Comparison of ENCODE assay signal across 8 mouse cellular contexts in the genomic region with DNA sequence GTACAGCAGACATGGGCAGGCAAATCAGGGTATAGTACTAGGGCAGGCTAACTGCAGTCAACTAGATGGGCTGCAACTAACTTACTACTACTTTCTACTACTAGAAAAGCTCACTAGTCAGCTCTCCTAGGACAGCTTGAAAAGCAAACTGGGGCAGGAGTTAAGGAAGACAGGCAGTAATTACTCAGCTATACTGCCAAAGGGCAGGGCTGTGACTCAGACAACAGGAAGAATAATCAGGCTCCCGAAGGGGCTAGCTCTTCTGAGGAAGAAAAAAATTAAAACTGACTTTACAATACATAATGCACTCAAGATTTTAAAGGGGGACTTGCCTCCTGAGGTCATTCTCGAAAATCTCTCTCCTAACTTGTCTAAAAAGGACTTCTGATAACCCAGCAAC. TPM values are rescaled to one million over a fixed set of nuclear protein-coding genes. Genes with fewer than 3 reads are reported as not detected.
DNase-seq lines count a peak whose midpoint lies in the region; ATAC-seq and TF ChIP-seq lines count a peak whose summit lies in the region.

No protein-coding gene starts in this region.

- no peak overlapping the region for H3K4me3 ChIP-seq in forebrain, embryonic 10.5 days
- H3K4me3 ChIP-seq in forebrain, embryonic 11.5 days (ENCODE audit: low read depth, low read length), result no peak overlapping the region
- no peak overlapping the region for H3K4me3 ChIP-seq in spleen, adult 2 months (ENCODE audit: extremely low read depth, insufficient read depth, insufficient read length)
- H3K4me3 ChIP-seq in intestine, postnatal 0 days (ENCODE audit: low read depth, low read length), result 0 out of 2 replicates have a peak overlapping the region, but pooled peaks have one; percentile 13
- no peak overlapping the region for H3K4me3 ChIP-seq in stomach, postnatal 0 days (ENCODE audit: low read depth, low read length)

- H3K9ac ChIP-seq in forebrain, embryonic 11.5 days (ENCODE audit: low read length), result no peak overlapping the region
- H3K9ac ChIP-seq in intestine, postnatal 0 days (ENCODE audit: low read depth, low read length), result 0 out of 2 replicates have a peak overlapping the region, but pooled peaks have one; percentile 23
- H3K9ac ChIP-seq in stomach, postnatal 0 days (ENCODE audit: low read length), result peak overlapping the region; percentile 45; the same call in 1 of the 2 replicates

- no peak for DNase-seq in forebrain, embryonic 10.5 days (ENCODE audit: extremely low spot score, low spot score)
- no peak for DNase-seq in forebrain, embryonic 11.5 days (ENCODE audit: low spot score)
- DNase-seq in spleen, adult 2 months (ENCODE audit: low read depth in 1 of 2, low spot score in 2 of 2), result no peak
- DNase-seq in spleen, postnatal 36 days (ENCODE audit: low spot score in 2 of 2), result no peak
- no peak for DNase-seq in stomach, postnatal 0 days (ENCODE audit: low spot score)
- DNase-seq in left cerebral cortex, postnatal 14 days (ENCODE audit: low spot score in 2 of 2), result no peak
- no peak for DNase-seq in layer of hippocampus, adult 18-20 months (ENCODE audit: low spot score in 2 of 2)

- peak overlapping the region; percentile 51; the same call in 1 of the 2 replicates for H3K27ac ChIP-seq in forebrain, embryonic 10.5 days
- no peak overlapping the region for H3K27ac ChIP-seq in forebrain, embryonic 11.5 days (ENCODE audit: low read depth, low read length)
- H3K27ac ChIP-seq in spleen, adult 2 months (ENCODE audit: insufficient read depth, low read length), result peak overlapping the region; percentile 74
- H3K27ac ChIP-seq in intestine, postnatal 0 days (ENCODE audit: low read depth, low read length), result peak overlapping the region; percentile 86
- peak overlapping the region; percentile 70 for H3K27ac ChIP-seq in stomach, postnatal 0 days (replicated peaks)

- no peaks in the 10 kb centered on the region for H3K9me3 ChIP-seq in forebrain, embryonic 10.5 days
- no peaks in the 10 kb centered on the region for H3K9me3 ChIP-seq in forebrain, embryonic 11.5 days (ENCODE audit: control insufficient read depth, low read length)
- no peaks in the 10 kb centered on the region for H3K9me3 ChIP-seq in intestine, postnatal 0 days (ENCODE audit: control insufficient read depth)
- H3K9me3 ChIP-seq in stomach, postnatal 0 days (ENCODE audit: control insufficient read depth, low read length), result no peaks in the 10 kb centered on the region

- WGBS in forebrain, embryonic 10.5 days, result 81% methylated on average over 2 of the region's 2 CpGs
- WGBS in forebrain, embryonic 11.5 days, result 72% methylated on average over 2 of the region's 2 CpGs
- WGBS in spleen, adult 2 months, result 37% methylated on average over 2 of the region's 2 CpGs
- 19% methylated on average over 2 of the region's 2 CpGs for WGBS in intestine, postnatal 0 days
- 27% methylated on average over 2 of the region's 2 CpGs for WGBS in stomach, postnatal 0 days

- no peaks in the 10 kb centered on the region for H3K27me3 ChIP-seq in forebrain, embryonic 10.5 days (ENCODE audit: poor library complexity, severe bottlenecking)
- H3K27me3 ChIP-seq in forebrain, embryonic 11.5 days (ENCODE audit: control insufficient read depth, insufficient read depth, low read length), result no peaks in the 10 kb centered on the region
- no peaks in the 10 kb centered on the region for H3K27me3 ChIP-seq in spleen, adult 2 months (ENCODE audit: control insufficient read depth, insufficient read depth, low read length)
- H3K27me3 ChIP-seq in intestine, postnatal 0 days (replicated peaks; ENCODE audit: control insufficient read depth, insufficient read depth, low read length), result no peaks in the 10 kb centered on the region
- no peaks in the 10 kb centered on the region for H3K27me3 ChIP-seq in stomach, postnatal 0 days (ENCODE audit: control insufficient read depth, insufficient read depth, low read length)

- H3K36me3 ChIP-seq in forebrain, embryonic 10.5 days (replicated peaks), result peaks cover 58% of the 10 kb centered on the region
- no peaks in the 10 kb centered on the region for H3K36me3 ChIP-seq in forebrain, embryonic 11.5 days (ENCODE audit: control insufficient read depth, insufficient read depth, low read length)
- peaks cover 7% of the 10 kb centered on the region for H3K36me3 ChIP-seq in spleen, adult 2 months (ENCODE audit: control insufficient read depth, insufficient read depth, low read length)
- H3K36me3 ChIP-seq in intestine, postnatal 0 days (ENCODE audit: control insufficient read depth, insufficient read depth), result no peaks in the 10 kb centered on the region; the same call in 1 of the 2 replicates
- 0 out of 2 replicates have a peak, but pooled peaks cover 4% of the 10 kb centered on the region for H3K36me3 ChIP-seq in stomach, postnatal 0 days (ENCODE audit: control insufficient read depth, insufficient read depth, low read length)

- ATAC-seq in forebrain, embryonic 11.5 days (replicated peaks; ENCODE audit: low FRiP score), result no peak
- no peak for ATAC-seq in intestine, postnatal 0 days
- ATAC-seq in stomach, postnatal 0 days (ENCODE audit: low FRiP score, low TSS enrichment), result peak; percentile 22; the same call in 1 of the 2 replicates

- TF ChIP-seq POLR2A in spleen, adult 2 months (IDR thresholded peaks at IDR 0.05; ENCODE audit: low read depth, low read length), result no peak

- TF ChIP-seq EP300 in stomach, postnatal 0 days (optimal IDR thresholded peaks at IDR 0.05), result no peak

- peaks cover 49% of the 10 kb centered on the region for H3K4me1 ChIP-seq in forebrain, embryonic 10.5 days
- H3K4me1 ChIP-seq in forebrain, embryonic 11.5 days (replicated peaks; ENCODE audit: control insufficient read depth, insufficient read depth, low read length), result peaks cover 12% of the 10 kb centered on the region
- H3K4me1 ChIP-seq in spleen, adult 2 months (ENCODE audit: control insufficient read depth, insufficient read depth, insufficient read length), result peaks cover 29% of the 10 kb centered on the region
- peaks cover 35% of the 10 kb centered on the region for H3K4me1 ChIP-seq in intestine, postnatal 0 days (replicated peaks; ENCODE audit: control insufficient read depth, insufficient read depth, low read length)
- peaks cover 6% of the 10 kb centered on the region for H3K4me1 ChIP-seq in stomach, postnatal 0 days (replicated peaks; ENCODE audit: control insufficient read depth, insufficient read depth)

- H3K4me2 ChIP-seq in forebrain, embryonic 11.5 days (ENCODE audit: low read depth, low read length, severe bottlenecking), result no peak overlapping the region
- peak overlapping the region; percentile 52 for H3K4me2 ChIP-seq in intestine, postnatal 0 days (replicated peaks; ENCODE audit: low read depth)
- H3K4me2 ChIP-seq in stomach, postnatal 0 days (replicated peaks; ENCODE audit: low read depth), result peak overlapping the region; percentile 9; the same call in 1 of the 2 replicates

- no peak for TF ChIP-seq CTCF in spleen, adult 2 months (IDR thresholded peaks at IDR 0.05; ENCODE audit: extremely low read depth, insufficient read depth, insufficient read length, insufficient replicate concordance)
- no peak for TF ChIP-seq CTCF in intestine, postnatal 0 days (IDR thresholded peaks at IDR 0.05; ENCODE audit: low read depth)
- TF ChIP-seq CTCF in stomach, postnatal 0 days (IDR thresholded peaks at IDR 0.05; ENCODE audit: low read depth), result no peak

- intact Hi-C loops in left cerebral cortex, postnatal 14 days (cut with DNase I), result no loop called here

RNA-seq across cellular contexts. Expression of gene Chd2, which starts 8.2 kb away (rescaled TPM):
- polyA plus RNA-seq in forebrain, embryonic 10.5 days (2016; fragmentation: Nextera tagmentation; extraction: Ambion mirVana), result 45.1 and 45.7 TPM in 2 replicates
- 61.0 and 66.1 TPM in 2 replicates for polyA plus RNA-seq in forebrain, embryonic 11.5 days (2014; fragmentation: Nextera tagmentation; extraction: Ambion mirVana)
- 48.6 and 52.5 TPM in 2 replicates for polyA plus RNA-seq in spleen, adult 2 months (2012; rRNA removed)
- 19.3 and 25.4 TPM in 2 replicates for polyA plus RNA-seq in intestine, postnatal 0 days (2015; fragmentation: Nextera tagmentation; extraction: Ambion mirVana)
- polyA plus RNA-seq in stomach, postnatal 0 days (2015; fragmentation: Nextera tagmentation; extraction: Ambion mirVana), result 15.9 and 18.0 TPM in 2 replicates
- 10 to 100 TPM; 39.0 to 43.9 TPM for total RNA-seq in left cerebral cortex, postnatal 14 days (2021)
- 10 to 100 TPM; 50.7 to 55.7 TPM for total RNA-seq in layer of hippocampus, adult 18-20 months (2021)
